ENCODE assay signal across 22 mouse cellular contexts in genomic region chr4:134562014-134562413, GRCm38 (mm10). TPM values are rescaled to one million over a fixed set of nuclear protein-coding genes. Genes with fewer than 3 reads are reported as not detected.
A peak's percentile ranks its signal among the peaks of the same experiment; 100 is the strongest.
DNase-seq lines count a peak whose midpoint lies in the region; TF ChIP-seq lines count a peak whose summit lies in the region.
"Had no signal": no experiment of that assay in that cellular context is flagged by ENCODE, and none has a peak within 500 bp of the region (broad histone marks: within the 10 kb centered on the region; RNA-seq: fewer than 3 reads in every experiment).

No protein-coding gene starts in this region.

- no peak overlapping the region for H3K27ac ChIP-seq in kidney, adult 2 months (ENCODE audit: insufficient read depth, low read depth, low read length)
- H3K27ac ChIP-seq: embryonic facial prominence, embryonic 12.5 days; embryonic facial prominence, embryonic 15.5 days; heart, embryonic 15.5 days; hindbrain, embryonic 10.5 days; hindbrain, embryonic 13.5 days; intestine, embryonic 15.5 days had no signal

- 94% methylated on average over 2 of the region's 2 CpGs for whole genome bisulfite sequencing in kidney, adult 2 months

- no peaks in the 10 kb centered on the region for H3K36me3 ChIP-seq in kidney, adult 2 months (ENCODE audit: control insufficient read depth, insufficient read depth, low read length)
- H3K36me3 ChIP-seq: intestine, embryonic 15.5 days had no signal

- no peaks in the 10 kb centered on the region for H3K4me1 ChIP-seq in kidney, adult 2 months (ENCODE audit: control insufficient read depth, insufficient read depth, low read length)

- DNase-seq in cerebellum, adult 11-12 months: peak; percentile 74
- DNase-seq in cerebellum, postnatal 4 days (ENCODE audit: low spot score in 2 of 2): no peak
- DNase-seq in cerebellum, adult 9-10 months: peak; percentile 70
- no peak for DNase-seq in cerebellum, adult 11 months
- DNase-seq in cerebellum, postnatal 10 days: peak; percentile 78 to 86
- peak; percentile 49 to 51 for DNase-seq in cerebellum, postnatal 36 days
- no peak for DNase-seq in testis, postnatal 10 days (ENCODE audit: low spot score)
- no peak for DNase-seq in kidney, adult 2 months
- DNase-seq: adrenal gland, adult 8-10 months; adrenal gland, postnatal 25 days; gastrocnemius, postnatal 25 days; heart, adult 18-20 months; heart, postnatal 10 days; heart, postnatal 36 days; kidney, adult 11 months had no signal

- TF ChIP-seq CTCF in kidney, adult 2 months (conservative IDR thresholded peaks at IDR 0.05; ENCODE audit: insufficient read depth, insufficient read length, low read depth, low read length): no peak

- no peaks in the 10 kb centered on the region for H3K27me3 ChIP-seq in kidney, adult 2 months (replicated peaks; ENCODE audit: control insufficient read depth, insufficient read depth, low read length)
- H3K27me3 ChIP-seq: embryonic facial prominence, embryonic 12.5 days; embryonic facial prominence, embryonic 15.5 days; heart, embryonic 12.5 days; heart, embryonic 15.5 days; hindbrain, embryonic 13.5 days; intestine, embryonic 15.5 days had no signal

- no peak overlapping the region for H3K4me3 ChIP-seq in kidney, adult 2 months (ENCODE audit: insufficient read depth, low read depth, low read length)
- H3K4me3 ChIP-seq: embryonic facial prominence, embryonic 12.5 days; embryonic facial prominence, embryonic 15.5 days; heart, embryonic 12.5 days; heart, embryonic 15.5 days; hindbrain, embryonic 10.5 days; hindbrain, embryonic 13.5 days; intestine, embryonic 15.5 days had no signal

- no peak for TF ChIP-seq POLR2A in kidney, adult 2 months (IDR thresholded peaks at IDR 0.05; ENCODE audit: low read depth, low read length)

RNA-seq across cellular contexts. Expression of gene Selenon, which starts 10.0 kb away (rescaled TPM):
- 9.8 and 10.2 TPM in 2 replicates for polyA plus RNA-seq in kidney, adult 2 months (2012; rRNA removed)

RNA-seq across cellular contexts. Expression of gene Mtfr1l, which starts 26.8 kb away (rescaled TPM):
- polyA plus RNA-seq in kidney, adult 2 months (2012; rRNA removed): 133 and 149 TPM in 2 replicates

RNA-seq across cellular contexts. Expression of gene Aunip, which starts 51.2 kb away (rescaled TPM):
- 0.07 and 0.09 TPM in 2 replicates for polyA plus RNA-seq in kidney, adult 2 months (2012; rRNA removed)

Comparison
In these comparisons a context has a peak if more than half of its experiments do, and no peak if none do; other contexts are left out.
1. DNase-seq: peak in cerebellum, adult 11-12 months (single experiment), cerebellum, adult 9-10 months (single experiment), cerebellum, postnatal 10 days (2 of 2) and cerebellum, postnatal 36 days (2 of 2); none in cerebellum, postnatal 4 days (0 of 2), cerebellum, adult 11 months (single experiment), testis, postnatal 10 days (single experiment) and kidney, adult 2 months (single experiment).